Mouse (Mus musculus) thymus, adult 2 months (tissue): Measurements from ENCODE around the gene Btaf1.

ENCODE experiments used
- CTCF ChIP-seq: fragments of 200-500 bp; IDR thresholded peaks from 2 replicates; pipeline ENCODE4 v1.5.1; 2012; ENCODE audit warnings: mild to moderate bottlenecking, control low read depth, low read length, moderate library complexity, borderline replicate concordance; ENCODE audit not compliant: control insufficient read depth, poor library complexity, insufficient read depth; ENCODE audit errors: extremely low read depth
- POLR2A ChIP-seq: fragments of 200-500 bp; IDR thresholded peaks from 2 replicates; pipeline ENCODE4 v1.6.1; 2012; ENCODE audit warnings: mild to moderate bottlenecking, low read length, control low read depth, moderate library complexity; ENCODE audit not compliant: control insufficient read depth, poor library complexity, insufficient read depth; ENCODE audit errors: extremely low read depth

- TF ChIP-seq CTCF, result no peak
- TF ChIP-seq POLR2A, result no peak
Observed at GRCm38 (mm10) chr19:36922936-36923335, 2.9 kb upstream of the Btaf1 start.
